Mouse (Mus musculus) forebrain, embryonic 13.5 days (tissue): ENCODE measurements around the gene Atxn1. TPM values are rescaled to one million over a fixed set of nuclear protein-coding genes. Genes with fewer than 3 reads are reported as not detected.

ENCODE experiments used
- ATAC-seq: fragments of 200-750 bp; cut with Nextera tagmentation; 2 replicates; pipeline ENCODE4 v1.8.0; 2017
- H3K27ac ChIP-seq: fragments of 300-500 bp; sonication (generic); 2 replicates; pipeline ENCODE4 v1.5.1; 2015; ENCODE audit warnings: inconsistent platforms, mild to moderate bottlenecking, moderate library complexity
- H3K27me3 ChIP-seq: fragments of 300-500 bp; sonication (generic); 2 replicates; pipeline ENCODE4 v1.6.1; 2015; ENCODE audit warnings: mild to moderate bottlenecking, inconsistent platforms
- H3K36me3 ChIP-seq: fragments of 300-500 bp; sonication (generic); 2 replicates; pipeline ENCODE4 v1.6.1; 2015; ENCODE audit warnings: mild to moderate bottlenecking, inconsistent platforms; ENCODE audit not compliant: poor library complexity, severe bottlenecking
- H3K4me1 ChIP-seq: fragments of 300-500 bp; sonication (generic); 2 replicates; pipeline ENCODE4 v1.6.1; 2015; ENCODE audit warnings: inconsistent platforms
- H3K4me2 ChIP-seq: fragments of 300-500 bp; sonication (generic); 2 replicates; pipeline ENCODE4 v1.6.1; 2015; ENCODE audit warnings: inconsistent platforms, mild to moderate bottlenecking, moderate library complexity
- H3K4me3 ChIP-seq: fragments of 300-500 bp; sonication (generic); 2 replicates; pipeline ENCODE4 v1.5.1; 2015; ENCODE audit warnings: mild to moderate bottlenecking, inconsistent platforms
- H3K9ac ChIP-seq: fragments of 300-500 bp; sonication (generic); 2 replicates; pipeline ENCODE4 v1.6.1; 2015; ENCODE audit warnings: mild to moderate bottlenecking, inconsistent platforms
- H3K9me3 ChIP-seq: fragments of 300-500 bp; sonication (generic); replicated peaks from 2 replicates; pipeline ENCODE4 v1.6.1; 2016; ENCODE audit warnings: inconsistent platforms
- WGBS: fragments of 180-500 bp; shearing (Covaris S2); methylation state at CpG from one replicate; pipeline ENCODE4 v1.1.7; 2015; 5-methylcytosine and 5-hydroxymethylcytosine counted together
- polyA plus RNA-seq: library from polyadenylated mRNA; unstranded; fragments of >200 nt; fragmentation: Nextera tagmentation; extraction: Ambion mirVana; gene quantifications from 2 replicates; pipeline ENCODE4 v1.2.1, GENCODE M21; 2015

The Atxn1 gene
- polyA plus RNA-seq, 1 experiment from 2014 or later: 7.7 TPM

DNA sequence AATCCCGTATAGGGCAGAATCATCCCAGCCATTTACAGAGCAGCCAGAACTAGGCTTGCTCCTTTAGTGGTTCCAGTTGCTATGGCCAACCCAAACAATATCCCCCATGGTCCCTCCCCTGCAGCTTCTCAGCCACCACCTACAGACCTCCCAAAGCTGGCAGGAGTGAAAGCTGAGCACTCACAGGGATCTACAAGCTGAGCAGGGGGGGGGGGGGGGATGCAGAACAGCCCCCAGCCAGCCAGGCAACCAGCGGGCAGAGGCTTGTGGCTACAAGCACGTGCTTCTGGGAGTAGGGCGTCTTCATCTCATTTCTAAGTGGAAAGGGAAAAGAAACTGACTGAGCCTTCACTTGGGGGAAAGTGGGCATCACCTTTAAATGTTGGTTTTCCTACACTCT, 59.9 kb downstream of the Atxn1 start:
- Histone ChIP-seq H3K9me3 (no peaks in the 10 kb centered on the region), H3K36me3 (no peaks in the 10 kb centered on the region), H3K4me1 (peaks cover 15% of the 10 kb centered on the region; the same call in 1 of the 2 replicates), H3K27ac (no peak overlapping the region), H3K27me3 (no peaks in the 10 kb centered on the region), H3K4me3 (no peak overlapping the region), H3K9ac (no peak overlapping the region), H3K4me2 (no peak overlapping the region)
- 62% methylated on average over 4 of the region's 4 CpGs for WGBS
- no peak for ATAC-seq

DNA sequence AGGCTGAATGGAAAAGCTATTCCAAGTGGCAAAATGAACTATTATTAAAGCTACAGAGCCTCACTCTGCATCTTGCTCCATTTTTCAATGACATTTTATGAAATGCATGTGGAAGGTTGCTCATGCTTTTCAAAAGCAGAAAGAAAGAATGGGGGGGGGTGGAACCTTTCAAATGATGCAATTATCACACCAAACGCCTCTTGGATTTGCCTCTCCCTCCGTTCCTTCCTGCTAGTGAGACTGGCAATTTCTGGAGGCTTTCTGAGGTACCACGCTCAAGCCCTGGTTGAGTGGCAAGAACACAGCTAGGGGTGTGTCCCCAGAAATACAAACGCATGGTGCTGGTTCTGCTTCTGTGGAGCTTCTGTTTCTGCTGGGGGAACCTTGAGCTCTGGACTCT, 60.4 kb downstream of the Atxn1 start:
- no peak for ATAC-seq
- H3K9ac ChIP-seq: no peak overlapping the region
- H3K27me3 ChIP-seq: no peaks in the 10 kb centered on the region
- no peak overlapping the region for H3K4me3 ChIP-seq
- H3K4me2 ChIP-seq: no peak overlapping the region
- peaks cover 15% of the 10 kb centered on the region; the same call in 1 of the 2 replicates for H3K4me1 ChIP-seq
- 64% methylated on average over 4 of the region's 4 CpGs for WGBS
- H3K27ac ChIP-seq: no peak overlapping the region
- no peaks in the 10 kb centered on the region for H3K36me3 ChIP-seq
- H3K9me3 ChIP-seq: no peaks in the 10 kb centered on the region

DNA sequence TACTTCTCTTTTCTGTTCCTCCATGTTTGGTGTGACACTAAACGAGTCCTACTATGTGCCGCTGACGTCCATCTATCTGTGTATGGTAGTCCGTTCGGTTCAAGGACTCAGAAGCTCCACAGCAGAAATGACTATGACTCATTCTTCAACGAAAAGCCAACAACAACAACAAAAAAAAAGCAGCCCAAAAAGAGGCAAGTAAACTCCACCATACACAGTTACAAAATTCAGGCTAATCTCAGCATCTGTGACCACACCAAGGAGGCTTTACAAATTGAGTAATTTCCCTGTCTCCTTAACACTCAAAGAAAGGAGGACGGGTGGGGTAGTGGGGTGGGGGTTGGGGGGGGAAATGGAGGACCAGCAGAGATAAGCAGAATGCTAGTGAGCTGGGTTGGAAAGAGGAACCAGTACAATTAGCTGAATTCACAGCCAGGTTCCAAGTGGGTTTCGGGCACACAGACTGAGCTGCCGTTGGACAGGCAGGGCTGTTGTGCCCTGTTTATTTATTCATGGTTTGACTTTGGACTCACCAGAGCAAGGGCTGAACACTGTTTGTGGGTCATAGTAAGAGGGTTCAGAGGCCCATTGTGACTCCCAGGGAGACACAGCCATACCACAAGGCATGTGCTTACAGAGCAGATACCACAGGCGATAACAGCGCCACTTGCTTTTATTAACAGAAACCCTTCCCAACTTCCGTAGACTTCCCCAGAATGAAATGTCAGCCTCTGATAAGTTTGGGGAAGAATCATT, 61.1 kb downstream of the Atxn1 start:
- Histone ChIP-seq H3K4me2 (no peak overlapping the region), H3K9ac (no peak overlapping the region), H3K36me3 (no peaks in the 10 kb centered on the region), H3K9me3 (no peaks in the 10 kb centered on the region), H3K27me3 (no peaks in the 10 kb centered on the region), H3K27ac (no peak overlapping the region), H3K4me3 (no peak overlapping the region), H3K4me1 (peaks cover 15% of the 10 kb centered on the region; the same call in 1 of the 2 replicates)
- ATAC-seq: no peak
- WGBS: 82% methylated on average over 12 of the region's 12 CpGs

GRCm38 (mm10) chr13:45902457-45902856, 62.4 kb downstream of the Atxn1 start:
- Histone ChIP-seq H3K9me3 (no peaks in the 10 kb centered on the region), H3K36me3 (no peaks in the 10 kb centered on the region), H3K4me1 (peaks cover 15% of the 10 kb centered on the region; the same call in 1 of the 2 replicates), H3K4me2 (no peak overlapping the region), H3K9ac (no peak overlapping the region), H3K27me3 (no peaks in the 10 kb centered on the region), H3K4me3 (no peak overlapping the region), H3K27ac (no peak overlapping the region)
- no peak for ATAC-seq
- 97% methylated on average over 5 of the region's 5 CpGs for WGBS

DNA sequence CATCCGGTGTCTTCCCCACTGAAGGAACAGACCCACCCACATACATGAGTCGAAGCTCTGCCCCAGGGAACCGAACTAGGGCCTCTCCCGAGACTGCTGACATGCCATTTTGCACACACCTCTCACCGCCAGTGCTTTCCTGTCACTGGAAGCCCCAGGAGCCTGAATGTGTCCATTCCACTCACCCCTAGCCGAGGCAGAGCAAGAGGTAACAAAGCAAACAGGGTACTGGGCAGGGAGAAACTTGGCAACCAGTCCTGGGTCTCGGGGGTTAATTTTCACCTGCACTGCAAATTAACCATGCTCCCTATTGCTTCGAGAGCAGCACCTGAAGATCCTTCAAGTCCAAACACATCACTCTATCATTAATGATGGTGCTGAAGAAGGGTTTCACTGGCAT, 64.0 kb downstream of the Atxn1 start:
- Histone ChIP-seq H3K9me3 (no peaks in the 10 kb centered on the region), H3K36me3 (no peaks in the 10 kb centered on the region), H3K9ac (no peak overlapping the region), H3K4me2 (no peak overlapping the region), H3K27ac (no peak overlapping the region), H3K4me3 (no peak overlapping the region), H3K27me3 (no peaks in the 10 kb centered on the region), H3K4me1 (peaks cover 9% of the 10 kb centered on the region; the same call in 1 of the 2 replicates)
- 86% methylated on average over 8 of the region's 8 CpGs for WGBS
- no peak for ATAC-seq

- Histone ChIP-seq H3K36me3 (no peaks in the 10 kb centered on the region), H3K4me3 (no peak overlapping the region), H3K9ac (no peak overlapping the region), H3K4me1 (no peaks in the 10 kb centered on the region), H3K9me3 (no peaks in the 10 kb centered on the region), H3K4me2 (no peak overlapping the region), H3K27me3 (no peaks in the 10 kb centered on the region), H3K27ac (no peak overlapping the region)
- 71% methylated on average over 2 of the region's 2 CpGs for WGBS
- no peak for ATAC-seq
These were observed 67.2 kb downstream of the Atxn1 start for GRCm38 (mm10) chr13:45897571-45897970.

- Histone ChIP-seq H3K27me3 (no peaks in the 10 kb centered on the region), H3K4me2 (no peak overlapping the region), H3K27ac (no peak overlapping the region; the same call in 1 of the 2 replicates), H3K9me3 (no peaks in the 10 kb centered on the region), H3K36me3 (no peaks in the 10 kb centered on the region), H3K4me1 (no peaks in the 10 kb centered on the region), H3K9ac (no peak overlapping the region), H3K4me3 (no peak overlapping the region)
- no peak for ATAC-seq
- WGBS: 72% methylated on average over 10 of the region's 10 CpGs
These were observed 70.0 kb downstream of the Atxn1 start for GRCm38 (mm10) chr13:45894760-45895159.

DNA sequence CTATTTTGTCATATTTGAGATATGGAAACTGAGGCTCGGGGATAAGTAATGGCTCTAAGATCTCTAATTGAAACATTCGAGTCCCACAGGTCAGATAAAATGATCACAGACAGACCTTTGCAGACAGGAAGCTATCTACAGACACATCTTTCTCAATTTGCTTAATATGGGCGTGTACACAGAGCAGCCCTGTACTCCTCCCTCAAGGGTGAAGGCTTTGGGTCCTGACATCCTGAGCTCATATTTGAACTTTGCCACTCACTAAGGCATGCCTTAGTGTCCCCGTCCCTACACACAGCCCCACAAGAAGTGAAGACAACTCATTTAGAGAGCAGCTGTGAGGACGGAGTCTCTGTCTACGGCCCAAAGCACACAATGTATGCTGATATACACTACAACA, 70.6 kb downstream of the Atxn1 start:
- WGBS: 92% methylated on average over 6 of the region's 6 CpGs

GRCm38 (mm10) chr13:45891073-45891472, 73.7 kb downstream of the Atxn1 start:
- H3K27me3 ChIP-seq: no peaks in the 10 kb centered on the region
- no peaks in the 10 kb centered on the region for H3K36me3 ChIP-seq
- 86% methylated on average over 2 of the region's 2 CpGs for WGBS
- no peak overlapping the region for H3K4me2 ChIP-seq
- no peak overlapping the region for H3K27ac ChIP-seq
- H3K9me3 ChIP-seq: no peaks in the 10 kb centered on the region
- no peak for ATAC-seq
- no peaks in the 10 kb centered on the region for H3K4me1 ChIP-seq
- H3K4me3 ChIP-seq: no peak overlapping the region
- no peak overlapping the region for H3K9ac ChIP-seq

More for the DNA sequence above, 70.6 kb downstream of the Atxn1 start:
- no peak overlapping the region for H3K9ac ChIP-seq
- no peak overlapping the region for H3K4me3 ChIP-seq
- no peaks in the 10 kb centered on the region for H3K27me3 ChIP-seq
- H3K27ac ChIP-seq: no peak overlapping the region; the same call in 1 of the 2 replicates
- no peak overlapping the region for H3K4me2 ChIP-seq
- no peaks in the 10 kb centered on the region for H3K9me3 ChIP-seq
- no peak for ATAC-seq
- no peaks in the 10 kb centered on the region for H3K4me1 ChIP-seq
- H3K36me3 ChIP-seq: no peaks in the 10 kb centered on the region

DNA sequence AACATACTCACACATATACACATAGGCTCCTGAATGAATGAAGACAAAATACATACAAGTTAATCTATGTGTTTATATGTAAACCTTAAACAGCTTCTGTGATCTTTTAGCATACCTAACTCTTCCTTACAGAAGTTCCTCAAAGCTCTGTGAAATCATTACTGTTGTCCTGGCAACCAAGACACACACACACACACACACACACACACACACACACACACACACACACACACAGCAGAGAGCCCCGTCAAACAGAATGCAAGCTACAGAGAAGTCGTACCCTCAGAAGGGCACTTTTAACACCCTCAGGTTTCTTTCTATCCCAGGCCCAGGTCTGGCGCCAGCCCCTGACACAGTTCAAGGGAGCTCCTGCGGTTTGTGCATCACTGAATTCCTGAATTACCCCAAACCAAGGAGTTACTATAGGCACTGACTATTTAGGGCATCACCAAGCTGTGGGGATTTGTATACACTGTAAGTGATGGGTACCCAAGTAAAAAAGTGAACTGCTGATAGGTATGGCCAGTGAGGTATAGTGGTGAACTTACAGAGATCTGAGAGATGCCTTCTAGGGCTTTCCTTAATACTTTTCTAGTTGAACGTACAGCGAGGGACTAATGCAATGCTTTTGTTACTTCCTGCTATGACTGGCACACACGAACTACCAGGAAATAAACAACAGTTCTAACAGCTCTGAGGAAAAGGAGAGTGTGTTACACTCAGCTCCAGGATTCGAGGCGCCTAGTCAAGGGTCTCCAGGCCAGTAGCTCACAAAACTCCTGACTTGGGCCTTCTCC, 75.7 kb downstream of the Atxn1 start:
- no peaks in the 10 kb centered on the region for H3K9me3 ChIP-seq

DNA sequence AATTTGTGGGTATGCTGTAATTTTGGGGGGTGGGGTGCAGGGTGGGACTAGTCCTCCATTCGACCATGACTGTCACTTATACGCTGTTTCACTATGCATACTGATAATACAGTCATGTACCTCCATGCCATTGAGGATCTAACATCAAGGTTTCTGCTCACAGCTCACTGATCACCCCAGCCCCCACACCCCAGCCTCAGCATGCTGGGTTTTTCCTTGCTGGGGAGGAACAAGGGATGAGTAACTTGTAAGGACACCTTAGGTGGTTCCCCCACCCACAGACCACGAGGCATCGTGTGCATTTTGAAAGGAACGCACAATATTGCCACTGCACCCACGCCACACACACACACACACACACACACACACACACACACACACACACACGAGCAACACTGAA, 79.9 kb downstream of the Atxn1 start:
- H3K36me3 ChIP-seq: no peaks in the 10 kb centered on the region
- H3K9ac ChIP-seq: no peak overlapping the region
- no peaks in the 10 kb centered on the region for H3K9me3 ChIP-seq
- no peak overlapping the region for H3K4me2 ChIP-seq
- H3K27ac ChIP-seq: no peak overlapping the region
- H3K4me1 ChIP-seq: peaks cover 6% of the 10 kb centered on the region
- 86% methylated on average over 7 of the region's 7 CpGs for WGBS
- H3K4me3 ChIP-seq: no peak overlapping the region
- ATAC-seq: no peak
- H3K27me3 ChIP-seq: no peaks in the 10 kb centered on the region

More for the DNA sequence above, 75.7 kb downstream of the Atxn1 start:
- ATAC-seq: no peak
- Histone ChIP-seq H3K36me3 (no peaks in the 10 kb centered on the region), H3K27ac (no peak overlapping the region), H3K4me3 (no peak overlapping the region), H3K4me2 (no peak overlapping the region), H3K27me3 (no peaks in the 10 kb centered on the region), H3K9ac (no peak overlapping the region), H3K4me1 (no peaks in the 10 kb centered on the region)
- WGBS: 70% methylated on average over 9 of the region's 9 CpGs

GRCm38 (mm10) chr13:45883791-45884238, 81.0 kb downstream of the Atxn1 start:
- H3K4me2 ChIP-seq: no peak overlapping the region
- H3K27ac ChIP-seq: no peak overlapping the region
- no peak for ATAC-seq
- no peaks in the 10 kb centered on the region for H3K9me3 ChIP-seq
- no peaks in the 10 kb centered on the region for H3K27me3 ChIP-seq
- WGBS: 86% methylated on average over 10 of the region's 10 CpGs
- no peaks in the 10 kb centered on the region for H3K36me3 ChIP-seq
- no peak overlapping the region for H3K4me3 ChIP-seq
- H3K4me1 ChIP-seq: peaks cover 8% of the 10 kb centered on the region
- no peak overlapping the region for H3K9ac ChIP-seq
